Mouse (Mus musculus) kidney, postnatal 25 days (tissue): ENCODE data around the gene Hmgb1.

Source experiments
- DNase-seq, 2 experiments: peaks; one replicate each; pipeline ENCODE4 v3.0.0; 2021; ENCODE audit warnings: mixed read lengths in 2 of 2

Hmgb1 gene

DNA sequence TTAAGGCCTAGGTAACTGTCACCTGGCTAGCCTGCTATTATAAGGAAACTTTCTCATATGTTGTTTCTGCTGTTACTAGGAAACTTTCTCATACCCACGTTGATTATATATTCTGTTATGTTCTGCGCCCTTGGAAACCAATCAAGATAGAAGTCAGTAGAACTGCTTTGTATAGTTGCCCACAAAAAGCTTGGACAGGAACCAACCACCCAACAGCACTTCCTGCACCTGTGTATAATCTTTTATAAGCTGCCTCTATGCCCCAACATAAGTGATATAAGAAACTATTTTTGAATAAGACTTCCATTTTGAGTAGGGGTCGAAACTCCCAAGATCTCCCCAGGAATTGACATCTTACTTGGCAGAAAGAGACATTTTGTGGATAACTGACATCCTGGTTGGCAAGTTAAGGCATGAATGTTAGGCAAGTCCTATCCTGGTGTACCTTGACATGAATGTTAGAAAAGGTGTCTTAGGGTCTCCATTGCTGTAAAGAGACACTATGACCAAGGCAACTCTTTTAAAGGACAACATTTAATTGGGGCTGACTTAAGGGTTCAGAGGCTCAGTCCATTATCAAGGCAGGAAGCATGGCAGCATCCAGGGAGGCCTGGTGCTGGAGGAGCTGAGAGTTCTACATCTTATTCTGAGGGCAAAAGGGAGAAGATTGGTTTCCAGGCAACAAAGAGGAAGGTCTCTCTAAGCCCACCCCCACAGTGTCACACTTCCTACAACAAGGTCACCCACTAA is 166.4 kb downstream of the Hmgb1 start:
- no peak for DNase-seq

DNA sequence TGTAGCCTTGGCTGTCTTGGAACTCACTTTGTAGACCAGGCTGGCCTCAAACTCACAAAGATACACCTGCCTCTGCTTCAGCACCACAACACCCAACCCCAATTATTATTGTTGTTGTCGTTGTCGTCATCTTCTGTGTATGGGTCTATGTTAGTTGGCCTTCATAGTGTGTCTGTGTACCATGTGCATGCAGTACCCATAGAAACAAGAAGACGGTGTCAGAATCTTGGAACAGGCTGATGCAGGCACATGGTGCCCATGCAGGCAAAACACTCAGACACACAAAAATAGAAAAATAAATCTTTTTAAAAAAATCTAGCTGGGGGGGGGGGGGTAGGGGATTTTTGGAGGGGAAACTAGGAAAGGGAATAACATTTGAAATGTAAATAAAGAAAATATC is 167.1 kb downstream of the Hmgb1 start:
- no peak for DNase-seq

DNA sequence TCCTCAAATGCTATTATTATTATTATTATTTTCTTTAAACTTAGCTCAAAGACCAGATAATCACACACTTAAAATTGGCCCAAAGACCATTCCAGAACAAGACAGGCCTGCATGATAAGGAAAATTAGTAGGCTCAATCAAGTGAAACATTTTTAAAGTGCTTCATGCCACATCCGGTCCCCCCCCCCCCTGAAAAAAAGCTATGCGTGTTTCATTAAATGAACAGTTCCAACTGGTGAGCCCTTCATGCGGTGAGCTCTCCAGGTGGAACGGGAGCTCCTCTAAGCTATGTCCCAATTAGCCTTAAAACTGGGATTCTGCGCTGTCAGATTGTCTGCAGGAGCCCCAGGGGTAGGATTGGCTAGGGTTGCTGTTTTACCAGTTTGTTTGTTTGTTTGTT is 168.0 kb downstream of the Hmgb1 start:
- no peak for DNase-seq

DNA sequence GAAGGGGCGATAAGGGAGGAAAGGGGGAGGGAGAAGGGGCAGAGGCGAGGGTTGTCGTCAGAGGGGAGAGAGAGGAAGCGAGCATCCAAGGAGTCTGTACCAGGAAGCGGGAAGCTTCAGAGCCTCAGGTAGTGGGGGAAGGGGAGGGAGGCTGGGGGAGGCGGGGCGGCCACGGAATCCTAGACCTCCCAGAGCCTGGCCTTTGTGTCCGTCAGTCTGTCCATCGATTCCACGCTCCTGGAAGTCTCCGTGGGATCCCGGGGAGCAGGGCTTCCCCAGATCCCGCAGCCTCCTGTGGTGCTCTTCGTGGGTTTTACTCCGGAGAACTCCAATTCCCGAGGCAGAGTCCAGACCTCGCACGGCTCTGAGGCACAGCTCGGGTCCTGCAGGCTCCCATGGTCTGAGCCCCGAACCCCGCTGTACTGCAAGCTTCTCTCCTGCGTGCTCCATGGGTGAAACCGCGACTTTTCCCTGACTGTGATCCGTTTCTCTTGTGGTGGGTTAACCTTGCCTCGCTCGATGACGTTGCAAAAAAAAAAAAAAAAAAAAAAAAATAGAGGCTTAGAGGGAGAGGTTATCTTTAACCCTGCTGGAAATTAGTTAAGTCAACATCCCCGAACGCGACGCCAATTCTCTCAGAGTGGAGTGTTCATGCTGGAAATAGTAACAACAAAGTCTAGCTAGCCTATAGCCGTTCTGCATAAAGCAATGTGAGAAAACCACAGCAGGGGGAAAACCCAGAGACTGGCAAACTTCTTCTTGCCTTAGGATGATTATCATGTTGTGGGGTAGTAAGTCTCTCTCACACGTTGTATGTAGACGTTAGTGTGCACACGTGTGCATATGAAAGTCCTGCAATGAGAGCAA is 168.7 kb downstream of the Hmgb1 start:
- DNase-seq, result peak in 1 of 2 experiments; percentile 55

DNA sequence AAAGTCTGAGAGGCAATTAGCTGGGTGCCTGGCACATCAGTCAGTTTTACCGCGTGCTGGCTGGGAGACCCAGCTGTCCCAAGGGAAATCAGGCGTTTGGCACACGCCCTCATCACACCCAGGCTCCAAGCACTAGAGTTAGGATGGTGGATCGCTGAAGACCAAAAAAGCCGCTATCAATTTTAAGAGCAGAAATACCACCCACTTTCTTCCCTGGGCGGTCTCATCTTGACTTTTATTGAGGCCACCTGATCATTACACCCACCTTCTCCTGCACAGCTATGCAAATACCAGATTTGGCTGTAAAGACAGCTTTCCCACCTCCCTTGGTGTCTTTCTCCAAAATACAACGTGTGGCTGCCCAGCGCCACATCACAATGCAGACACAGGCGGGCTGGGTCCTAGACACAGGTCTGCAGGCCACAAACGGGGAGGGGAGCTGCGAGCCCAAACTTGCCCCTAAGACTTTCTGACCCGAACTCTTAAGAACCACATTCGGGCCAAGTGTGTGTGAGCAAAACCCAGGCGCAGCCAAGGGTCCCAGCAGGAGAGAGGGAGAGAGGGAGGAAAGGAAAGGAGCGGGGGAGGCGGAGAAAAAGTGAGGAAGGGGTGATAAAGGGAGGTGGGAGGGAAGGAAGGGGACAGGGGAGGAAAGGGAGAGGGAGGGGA is 169.6 kb downstream of the Hmgb1 start:
- DNase-seq, result no peak

DNA sequence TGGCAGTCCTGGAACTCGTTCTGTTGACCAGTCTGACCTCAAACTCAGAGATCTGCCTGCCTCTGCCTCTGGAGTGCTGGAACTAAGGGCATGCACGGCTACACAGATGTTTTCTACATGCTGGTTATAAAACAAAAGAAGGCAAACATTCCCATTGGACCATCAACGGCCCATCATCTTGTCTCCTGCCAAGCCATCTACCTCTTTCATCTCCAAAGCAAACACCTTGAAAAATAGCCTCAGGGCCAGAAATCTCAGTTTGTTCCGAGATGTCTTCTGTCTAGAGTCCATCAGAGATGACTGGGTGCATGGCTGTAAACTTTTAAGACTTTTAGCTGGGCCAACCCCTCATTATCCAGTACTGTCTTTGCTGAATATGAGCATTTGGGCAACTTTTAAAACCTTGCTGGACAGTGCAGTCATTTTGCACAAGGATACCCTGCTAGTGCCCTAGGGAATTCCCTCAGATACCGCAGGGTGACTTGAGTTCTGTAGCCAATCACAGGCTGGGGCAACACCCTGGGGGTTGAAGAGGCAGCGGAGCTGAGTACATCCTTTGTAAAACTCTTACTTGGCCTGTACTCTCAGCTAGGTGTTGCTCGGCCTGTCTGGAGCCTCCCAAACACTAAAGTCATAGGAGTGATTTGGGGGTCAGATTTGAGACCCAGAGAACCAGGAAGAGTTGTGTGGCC is 170.3 kb downstream of the Hmgb1 start:
- no peak for DNase-seq

DNA sequence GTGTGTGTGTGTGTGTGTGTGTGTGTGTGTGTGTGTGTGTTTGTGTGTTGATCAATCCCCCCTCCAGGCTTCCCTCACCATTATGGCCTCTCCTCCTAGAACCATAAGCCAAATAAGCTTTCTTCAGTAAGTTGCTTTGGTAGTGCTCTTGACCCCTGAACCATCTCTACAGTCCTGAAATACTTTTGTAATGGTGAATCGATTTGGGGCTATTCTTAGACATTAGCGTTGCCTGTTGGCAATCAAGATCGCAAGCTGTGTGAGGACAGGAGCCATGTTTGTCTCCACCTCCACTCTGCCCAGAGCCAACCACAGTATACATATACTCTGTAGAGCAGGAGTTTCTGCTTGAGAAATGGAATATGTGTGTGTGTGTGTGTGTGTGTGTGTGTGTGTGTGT is 175.2 kb downstream of the Hmgb1 start:
- no peak for DNase-seq

DNA sequence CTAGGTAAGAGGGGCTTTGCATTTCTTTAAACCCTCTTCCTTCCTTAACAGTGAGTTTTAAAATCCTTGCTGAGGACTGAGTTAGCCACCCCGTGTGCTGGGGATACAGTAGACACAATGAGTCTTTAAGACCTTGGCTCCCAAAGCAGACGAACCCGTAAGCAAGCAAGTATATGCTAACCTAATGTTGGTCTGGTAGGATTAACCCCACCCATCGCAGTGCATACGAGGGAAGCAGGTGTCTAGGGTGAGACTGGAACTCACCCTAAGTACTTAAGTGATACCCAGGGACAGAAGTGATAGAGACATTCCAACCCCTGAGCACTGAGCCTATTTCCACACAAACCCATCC is 177.0 kb downstream of the Hmgb1 start:
- DNase-seq, result no peak

DNA sequence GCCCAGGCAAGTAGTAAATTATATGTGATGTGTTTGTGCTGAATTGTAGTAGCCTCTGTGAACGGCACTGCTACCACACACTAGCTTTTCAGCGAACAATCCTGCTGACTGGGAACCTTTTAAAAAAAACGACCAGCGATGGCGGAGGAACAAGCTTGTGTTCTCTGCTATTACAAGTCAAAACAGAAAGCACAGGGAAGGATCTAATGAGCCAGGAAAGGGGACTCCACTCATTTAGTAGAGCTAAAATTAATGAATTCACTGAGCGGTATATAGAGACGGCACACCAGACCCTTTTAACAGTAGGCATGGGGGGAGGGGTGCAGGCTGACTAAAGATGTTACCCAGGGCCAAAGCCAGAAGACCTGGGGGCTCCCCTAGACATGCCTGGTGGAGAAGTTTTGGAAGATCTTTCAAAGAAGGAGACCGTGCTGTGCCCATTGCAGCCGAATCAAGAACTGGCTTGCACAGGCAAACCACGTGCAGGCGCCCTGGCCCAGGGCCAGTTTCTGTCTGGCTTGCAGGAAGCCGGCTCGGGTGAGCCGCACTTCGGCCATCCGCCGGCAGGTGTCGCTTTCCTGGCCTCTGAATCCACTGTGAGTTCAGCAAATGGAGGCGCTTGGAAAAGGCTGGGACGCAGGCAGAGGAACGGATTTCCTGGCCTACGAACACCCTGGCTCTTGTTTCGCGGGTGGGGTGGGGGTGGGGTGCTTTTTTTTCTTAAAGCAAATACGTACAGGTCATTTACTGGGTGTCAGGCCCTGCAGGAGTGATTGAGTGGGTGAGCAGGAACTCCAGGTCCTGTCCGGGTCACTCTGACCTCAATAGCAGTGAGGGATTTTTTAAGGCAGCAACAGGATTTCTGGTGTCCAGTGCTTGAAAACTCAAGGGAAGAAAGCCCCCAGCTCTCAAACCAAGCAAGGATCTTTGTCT is 177.7 kb downstream of the Hmgb1 start:
- peak; percentile 99 to 100 for DNase-seq

DNA sequence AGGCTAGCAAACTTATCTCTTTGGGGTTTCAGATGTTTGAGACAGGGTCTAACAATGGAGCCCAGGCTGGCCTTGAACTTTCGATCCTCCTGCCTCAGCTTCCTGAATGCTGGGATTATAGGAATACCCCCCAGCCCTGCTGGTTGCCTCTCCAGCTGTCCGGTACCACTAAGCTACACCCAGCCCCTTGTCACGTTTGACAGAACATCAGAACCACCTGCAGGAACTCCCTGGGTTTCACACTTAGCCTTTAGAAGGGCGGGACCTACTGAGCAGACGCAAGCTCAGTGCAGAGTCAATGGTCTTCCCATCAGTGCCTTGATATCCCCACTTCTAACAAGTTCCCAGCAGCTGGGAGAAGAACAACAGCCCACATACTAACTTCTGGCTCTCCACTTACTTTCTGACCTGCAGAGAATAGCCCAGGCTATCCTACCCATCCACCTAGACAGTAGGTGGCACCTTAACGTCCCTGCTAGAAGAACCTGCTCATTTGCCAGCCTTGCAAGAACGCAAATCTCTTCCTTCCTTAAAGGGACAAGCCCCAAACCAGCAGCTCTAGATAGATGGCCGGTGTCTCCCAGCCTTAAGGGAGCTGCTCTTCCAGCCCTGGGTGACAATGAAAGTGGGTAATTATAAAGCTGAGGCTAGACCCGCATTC is 178.5 kb downstream of the Hmgb1 start:
- no peak for DNase-seq

DNA sequence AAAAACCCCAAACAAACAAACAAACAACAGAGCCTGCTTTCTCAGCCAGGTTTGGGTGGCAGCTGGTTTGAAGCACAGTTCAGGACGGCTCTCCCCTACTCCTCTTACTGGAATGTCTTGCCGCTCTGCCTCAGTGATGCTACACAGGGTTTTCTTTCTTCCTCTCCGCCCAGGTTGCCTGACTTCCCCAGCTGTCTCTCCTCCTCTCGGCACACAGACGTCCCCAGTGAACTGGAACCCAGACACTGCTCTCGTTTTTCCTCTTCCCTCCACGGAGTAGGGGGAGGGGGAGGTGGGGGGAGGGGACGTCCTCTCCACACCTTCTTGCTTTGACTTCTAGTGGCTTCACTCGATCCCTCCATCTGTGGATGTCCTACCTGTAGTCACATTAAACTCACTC is 179.2 kb downstream of the Hmgb1 start:
- no peak for DNase-seq

DNA sequence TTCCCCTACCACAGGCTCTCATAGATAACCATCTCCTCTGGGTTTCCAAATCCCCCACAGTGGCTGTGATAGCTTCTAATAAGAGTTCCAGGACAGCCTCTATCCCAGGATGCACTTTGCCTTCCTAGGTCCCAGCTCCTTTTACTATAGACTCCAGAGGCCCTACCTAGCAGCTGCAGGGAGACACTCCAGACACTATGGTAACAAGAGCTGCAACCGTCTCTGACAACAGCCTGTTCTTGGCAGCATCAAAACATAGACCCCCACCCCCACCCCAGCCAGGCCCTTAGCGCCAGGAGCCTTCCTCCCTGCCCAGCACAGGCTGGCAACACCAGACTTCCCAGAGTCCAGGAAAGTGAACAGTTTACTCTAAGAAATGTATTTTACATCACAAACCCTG is 181.2 kb downstream of the Hmgb1 start:
- DNase-seq, result no peak

DNA sequence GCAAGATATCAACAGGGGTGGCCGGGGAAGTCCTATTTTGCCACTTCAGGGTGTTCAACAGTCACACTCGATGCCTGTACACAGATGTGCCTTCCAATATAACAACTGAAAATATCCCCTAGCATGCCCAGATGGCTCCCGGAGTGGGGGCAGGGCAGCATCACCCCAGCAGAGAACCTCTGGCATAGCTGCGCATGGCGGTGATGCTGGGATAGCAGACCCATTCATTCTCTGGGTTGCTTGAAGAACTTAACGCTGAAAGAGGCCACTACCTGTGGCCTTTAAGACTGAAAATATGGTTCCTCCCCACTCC is 181.5 kb downstream of the Hmgb1 start:
- DNase-seq, result peak; percentile 64 to 77

DNA sequence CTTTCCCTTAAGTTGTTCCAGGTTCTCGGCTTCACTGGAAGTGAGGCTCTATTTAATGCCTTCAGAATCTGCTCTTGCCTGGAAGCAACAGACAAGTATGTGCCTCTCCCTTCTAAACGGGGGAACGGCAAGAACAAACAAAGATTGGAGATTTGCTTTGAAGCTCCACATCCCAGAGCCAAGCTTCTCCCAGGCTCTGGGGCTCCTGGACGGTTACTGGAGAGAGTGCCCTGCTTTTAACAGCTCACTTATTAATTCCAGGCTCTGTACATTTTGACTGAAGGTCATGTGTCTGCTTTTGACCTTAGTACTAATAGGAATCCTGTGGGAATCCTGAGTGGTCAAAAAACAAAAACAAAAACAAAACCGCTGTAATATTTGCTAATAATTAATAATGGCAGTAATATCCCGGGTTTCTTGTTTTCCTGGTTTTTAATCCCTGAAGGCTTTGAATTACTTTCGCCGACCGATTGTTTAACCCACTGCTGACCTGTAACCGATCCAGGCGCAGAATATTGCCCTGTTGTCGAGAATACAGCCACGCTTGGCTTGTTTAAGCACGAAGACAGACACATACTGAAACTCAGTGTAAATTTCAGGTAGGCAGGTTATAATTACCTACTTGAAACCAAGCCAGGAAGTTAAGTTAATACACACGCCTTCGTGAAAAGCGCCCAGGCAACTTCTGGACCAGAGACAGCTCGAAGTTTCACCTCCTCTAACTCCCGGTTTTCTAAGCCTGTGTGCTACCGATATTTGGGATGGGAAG is 182.1 kb downstream of the Hmgb1 start:
- DNase-seq, result peak; percentile 51 to 74

DNA sequence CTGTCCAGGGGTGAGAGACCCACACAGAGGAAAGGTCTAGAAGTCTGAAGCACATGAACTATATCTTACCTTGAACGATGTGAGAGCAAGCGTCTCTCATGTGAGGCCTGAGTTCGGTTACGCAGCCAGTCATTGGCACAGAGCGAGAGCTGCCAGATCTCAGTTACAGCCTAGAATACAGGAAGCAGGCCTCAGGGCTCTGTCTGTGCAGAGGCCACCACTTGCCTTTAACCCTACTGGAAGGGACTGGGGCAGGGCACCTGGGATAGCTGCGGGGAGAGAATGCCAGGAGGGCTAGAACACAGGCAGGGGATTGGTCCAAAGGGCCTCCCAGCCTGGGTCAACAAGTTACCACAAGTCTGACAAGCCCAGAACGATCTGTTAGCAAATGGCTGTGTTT is 184.5 kb downstream of the Hmgb1 start:
- DNase-seq, result no peak

DNA sequence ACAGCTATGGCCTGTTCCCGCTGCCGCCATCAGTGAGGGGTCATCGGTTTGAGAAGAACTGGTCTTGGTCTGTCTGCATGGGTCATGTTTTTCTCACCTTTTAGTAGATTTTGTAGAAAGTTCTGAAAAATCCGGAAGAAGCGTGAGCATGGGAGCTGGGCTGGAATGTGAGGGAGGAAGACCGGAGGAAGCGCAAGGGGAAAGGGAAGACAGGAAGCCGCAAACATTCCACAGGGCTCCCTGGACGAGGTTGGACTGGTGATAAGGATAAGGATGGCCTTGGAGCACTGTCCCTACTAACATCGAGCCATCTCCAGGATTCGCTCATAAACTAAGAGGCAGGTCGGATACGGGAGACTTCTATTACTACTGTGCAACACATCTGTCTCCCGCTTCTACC is 185.8 kb downstream of the Hmgb1 start:
- no peak for DNase-seq

DNA sequence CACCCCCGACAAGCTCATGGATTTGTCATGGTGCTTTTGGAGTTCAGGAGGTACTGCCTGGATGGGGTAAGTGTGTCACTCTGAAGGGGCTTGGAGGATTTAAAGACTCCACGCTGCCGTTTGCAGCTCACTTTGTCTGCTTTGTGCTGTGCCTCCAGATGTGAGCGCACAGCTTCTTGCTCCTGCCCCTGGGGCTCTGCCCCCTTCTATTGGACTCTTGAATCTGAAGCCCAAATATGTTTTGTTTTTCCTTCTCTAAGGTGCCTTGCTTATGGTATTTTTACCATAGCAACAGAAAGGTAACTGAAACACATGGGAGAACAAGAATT is 187.6 kb downstream of the Hmgb1 start:
- no peak for DNase-seq
